Mouse (Mus musculus) bone marrow, adult 2 months (tissue): ENCODE results near the gene Pttg1ip.

ENCODE experiments used
- CTCF ChIP-seq: fragments of 200-500 bp; IDR thresholded peaks from 2 replicates; pipeline ENCODE4 v1.5.1; 2011; ENCODE audit warnings: low read length, control low read depth; ENCODE audit not compliant: control insufficient read depth, insufficient read depth
- POLR2A ChIP-seq: fragments of 200-500 bp; IDR thresholded peaks from 2 replicates; pipeline ENCODE4 v1.6.1; 2011; ENCODE audit warnings: low read depth, mild to moderate bottlenecking, control low read depth, low read length, borderline replicate concordance; ENCODE audit not compliant: control insufficient read depth

DNA sequence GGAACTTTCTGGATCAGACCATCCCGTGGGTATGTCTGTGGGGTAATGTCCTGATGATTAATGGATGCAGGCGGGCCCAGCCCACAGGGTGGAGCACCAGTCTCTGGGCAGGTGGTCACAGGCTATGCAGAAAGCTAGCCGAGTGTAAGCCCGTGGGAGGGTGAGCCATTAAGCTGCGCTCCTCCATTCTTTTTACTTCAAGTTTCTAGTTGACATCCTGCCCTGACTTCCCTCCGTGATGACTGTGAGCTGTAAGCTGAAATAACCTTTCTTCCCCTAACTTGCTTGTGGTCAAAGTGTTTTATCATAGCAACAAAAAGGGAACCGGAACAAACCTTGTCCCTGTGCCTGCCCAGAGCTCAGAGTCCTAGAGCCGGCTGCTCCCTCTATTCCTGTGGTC is 44.8 kb upstream of the Pttg1ip start:
- TF ChIP-seq CTCF (no peak), POLR2A (no peak)
